Mouse (Mus musculus) CH12.LX (cell line): ENCODE results near the gene Gprin1. TPM values are rescaled to one million over a fixed set of nuclear protein-coding genes. Genes with fewer than 3 reads are reported as not detected.

Experiments used
- DNase-seq: peaks from one replicate; pipeline ENCODE4 v3.0.0-alpha.2; 2013; ENCODE audit errors: extremely low read depth
- H3K27ac ChIP-seq: 2 replicates; pipeline ENCODE4 v1.5.1; 2012; ENCODE audit warnings: low read depth, mild to moderate bottlenecking, control low read depth, moderate library complexity; ENCODE audit not compliant: insufficient read depth
- H3K27me3 ChIP-seq: replicated peaks from 2 replicates; pipeline ENCODE3; 2012; ENCODE audit warnings: inconsistent platforms
- H3K36me3 ChIP-seq, 2 experiments: replicated peaks in 1 of 2; 2 replicates each; pipeline versions ENCODE3 to v1.6.1; 2012; ENCODE audit warnings: inconsistent platforms in 1 of 2, low read length in 1 of 2, mild to moderate bottlenecking in 1 of 2, mixed read lengths in 1 of 2, moderate library complexity in 1 of 2; ENCODE audit not compliant: control insufficient read depth in 1 of 2, insufficient read depth in 1 of 2
- H3K4me1 ChIP-seq, 2 experiments: 2 replicates each; pipeline ENCODE4 v1.6.1; 2012; ENCODE audit warnings: inconsistent platforms in 1 of 2, moderate library complexity in 1 of 2; ENCODE audit not compliant: insufficient read depth in 2 of 2, control insufficient read depth in 1 of 2
- H3K4me2 ChIP-seq: 2 replicates; pipeline ENCODE4 v1.6.1; 2012; ENCODE audit warnings: low read depth, mild to moderate bottlenecking, control low read depth; ENCODE audit not compliant: poor library complexity, insufficient read depth, severe bottlenecking
- H3K4me3 ChIP-seq, 3 experiments: fragments of 150-350 bp in 1 of 3; sonication (generic) in 1 of 3; replicated peaks in 1 of 3; 2 replicates each; pipeline versions ENCODE3 to v1.5.1; 2011 to 2012; ENCODE audit warnings: low read depth in 2 of 3, low read length in 2 of 3, mild to moderate bottlenecking in 2 of 3, moderate library complexity in 2 of 3, control low read depth in 1 of 3, improper control_type of control experiment in 1 of 3, inconsistent platforms in 1 of 3, mixed read lengths in 1 of 3; ENCODE audit not compliant: poor library complexity in 1 of 3
- H3K79me2 ChIP-seq: replicated peaks from 2 replicates; pipeline ENCODE4 v1.6.1; 2012; ENCODE audit warnings: mild to moderate bottlenecking, moderate library complexity; ENCODE audit not compliant: control insufficient read depth, poor library complexity, insufficient read depth, severe bottlenecking; ENCODE audit errors: extremely low read depth
- H3K9ac ChIP-seq: 2 replicates; pipeline ENCODE4 v1.6.1; 2012; ENCODE audit warnings: low read depth, mild to moderate bottlenecking, control low read depth, moderate library complexity; ENCODE audit not compliant: insufficient read depth
- H3K9me3 ChIP-seq: replicated peaks from 2 replicates; pipeline ENCODE3; 2012; ENCODE audit warnings: low read length, inconsistent platforms, mixed read lengths
- BHLHE40 ChIP-seq: IDR thresholded peaks from 2 replicates; pipeline ENCODE4 v1.6.1; 2011; ENCODE audit warnings: mild to moderate bottlenecking, low read depth, low read length, improper control_type of control experiment
- CHD2 ChIP-seq: IDR thresholded peaks from 2 replicates; pipeline ENCODE4 v1.6.1; 2011; ENCODE audit warnings: low read length, improper control_type of control experiment
- CTCF ChIP-seq, 2 experiments: IDR thresholded peaks in 1 of 2; conservative IDR thresholded peaks in 1 of 2; 2 replicates each; pipeline ENCODE4 v1.5.1; 2011 to 2012; ENCODE audit warnings: low read depth in 2 of 2, low read length in 2 of 2, improper control_type of control experiment in 1 of 2, inconsistent platforms in 1 of 2, mild to moderate bottlenecking in 1 of 2, moderate library complexity in 1 of 2
- E2F4 ChIP-seq: IDR thresholded peaks from 2 replicates; pipeline ENCODE4 v1.6.1; 2011; ENCODE audit warnings: low read depth, low read length, improper control_type of control experiment; ENCODE audit not compliant: insufficient replicate concordance
- EP300 ChIP-seq: IDR thresholded peaks from 2 replicates; pipeline ENCODE4 v1.6.1; 2011; ENCODE audit warnings: low read length, improper control_type of control experiment
- HCFC1 ChIP-seq: IDR thresholded peaks from 2 replicates; pipeline ENCODE4 v1.6.1; 2012; ENCODE audit warnings: low read depth, mild to moderate bottlenecking, inconsistent platforms, low read length, improper control_type of control experiment
- IRF4 ChIP-seq: IDR thresholded peaks from 2 replicates; pipeline ENCODE4 v1.6.1; 2014; ENCODE audit warnings: low read depth, mild to moderate bottlenecking, inconsistent platforms, low read length, improper control_type of control experiment
- JUN ChIP-seq: IDR thresholded peaks from 2 replicates; pipeline ENCODE4 v1.6.1; 2011; ENCODE audit warnings: low read depth, mild to moderate bottlenecking, low read length, improper control_type of control experiment, moderate library complexity; ENCODE audit not compliant: insufficient read depth
- MAFK ChIP-seq: IDR thresholded peaks from 2 replicates; pipeline ENCODE4 v1.6.1; 2011; ENCODE audit warnings: low read length, improper control_type of control experiment; ENCODE audit not compliant: insufficient replicate concordance
- MAZ ChIP-seq: IDR thresholded peaks from 2 replicates; pipeline ENCODE4 v1.6.1; 2012; ENCODE audit warnings: low read depth, mild to moderate bottlenecking, inconsistent platforms, low read length, improper control_type of control experiment, moderate library complexity
- MYC ChIP-seq: IDR thresholded peaks from 2 replicates; pipeline ENCODE4 v1.6.1; 2011; ENCODE audit warnings: low read depth, mild to moderate bottlenecking, improper control_type of control experiment, low read length
- PAX5 ChIP-seq: IDR thresholded peaks from 2 replicates; pipeline ENCODE4 v1.6.1; 2012; ENCODE audit warnings: low read length, inconsistent platforms, mixed read lengths
- POLR2AphosphoS2 ChIP-seq: IDR thresholded peaks from 2 replicates; pipeline ENCODE4 v1.6.1; 2011; ENCODE audit warnings: low read depth, low read length, improper control_type of control experiment
- RAD21 ChIP-seq: IDR thresholded peaks from 2 replicates; pipeline ENCODE4 v1.6.1; 2011; ENCODE audit warnings: low read depth, mild to moderate bottlenecking, low read length, improper control_type of control experiment, moderate library complexity
- RCOR1 ChIP-seq: conservative IDR thresholded peaks from 2 replicates; pipeline ENCODE4 v1.6.1; 2012; ENCODE audit warnings: low read depth, mild to moderate bottlenecking, inconsistent platforms, low read length, improper control_type of control experiment
- SMC3 ChIP-seq: IDR thresholded peaks from 2 replicates; pipeline ENCODE4 v1.6.1; 2011; ENCODE audit warnings: low read depth, low read length, improper control_type of control experiment
- TCF12 ChIP-seq: IDR thresholded peaks from 2 replicates; pipeline ENCODE4 v1.6.1; 2014; ENCODE audit warnings: low read depth, mild to moderate bottlenecking, inconsistent platforms, low read length, improper control_type of control experiment
- UBTF ChIP-seq: IDR thresholded peaks from 2 replicates; pipeline ENCODE4 v1.6.1; 2012; ENCODE audit warnings: low read depth, mild to moderate bottlenecking, inconsistent platforms, low read length, improper control_type of control experiment, moderate library complexity
- USF1 ChIP-seq: IDR thresholded peaks from 2 replicates; pipeline ENCODE4 v1.6.1; 2014; ENCODE audit warnings: low read depth, mild to moderate bottlenecking, inconsistent platforms, low read length, improper control_type of control experiment
- USF2 ChIP-seq: conservative IDR thresholded peaks from 2 replicates; pipeline ENCODE4 v1.6.1; 2011; ENCODE audit warnings: low read depth, low read length, improper control_type of control experiment
- ZKSCAN1 ChIP-seq: IDR thresholded peaks from 2 replicates; pipeline ENCODE4 v1.6.1; 2012; ENCODE audit warnings: low read depth, inconsistent platforms, low read length, improper control_type of control experiment, borderline replicate concordance
- ZMIZ1 ChIP-seq: IDR thresholded peaks from 2 replicates; pipeline ENCODE4 v1.6.1; 2012; ENCODE audit warnings: low read depth, mild to moderate bottlenecking, inconsistent platforms, low read length, improper control_type of control experiment
- dilution Hi-C: fragments of 300-500 bp; cut with MboI; formaldehyde crosslinking; loops from 2 replicates; pipeline ENCODE4 v1.14.3; 2020; ENCODE audit warnings: low sequenced_read_pairs; ENCODE audit not compliant: extremely low pct_unique_long_range_greater_than_20kb, extremely low pct_ligation_motif_present
- in situ Hi-C: fragments of 300-500 bp; cut with MboI; formaldehyde crosslinking; loops from 3 replicates; pipeline ENCODE4 v1.14.3; 2019; ENCODE audit warnings: low sequenced_read_pairs, low pct_ligation_motif_present, low pct_unique_long_range_greater_than_20kb, mixed read lengths
- polyA plus RNA-seq: library from polyadenylated mRNA; unstranded; fragments of >175 nt; gene quantifications from 2 replicates; pipeline ENCODE4 v1.2.1, GENCODE M21; 2012; ENCODE audit warnings: low read depth; ENCODE audit not compliant: insufficient read length
- total RNA-seq, 2 experiments: library from RNA; depleted of rRNA; stranded (reverse); fragments of 300-350 nt in 1 of 2; fragments of >200 nt in 1 of 2; gene quantifications; 2 replicates each; pipeline ENCODE4 v1.2.3; 2012 to 2014

Gprin1 gene
- total RNA-seq (2012; rRNA removed) (not detected in 2 replicates), total RNA-seq (2014; rRNA removed) (not detected in 2 replicates), polyA plus RNA-seq (not detected in 2 replicates)

- Histone ChIP-seq H3K4me2 (no peak within 1 kb of the TSS), H3K79me2 (no peaks in the 10 kb centered on the region), H3K27me3 (peaks cover 56% of the 10 kb centered on the region), H3K9me3 (peaks cover 7% of the 10 kb centered on the region), H3K4me3 (no peak within 1 kb of the TSS), H3K9ac (no peak within 1 kb of the TSS), H3K36me3 (no peaks in the 10 kb centered on the region), H3K27ac (no peak within 1 kb of the TSS), H3K4me1 (no peaks in the 10 kb centered on the region)
- in situ Hi-C loops, result no loop called here
- TF ChIP-seq SMC3 (no peak), E2F4 (no peak), PAX5 (no peak), BHLHE40 (no peak), EP300 (no peak)
- DNase-seq, result no peak
- dilution Hi-C loops, result no loop called here
Measured at GRCm38 (mm10) chr13:54749864-54750411, at the start of gene Gprin1. Gene Gprin1, minus strand, starts transcription at chr13:54749874.

- Histone ChIP-seq H3K79me2 (no peaks in the 10 kb centered on the region), H3K4me2 (no peak overlapping the region), H3K36me3 (no peaks in the 10 kb centered on the region), H3K4me1 (no peaks in the 10 kb centered on the region), H3K27ac (no peak overlapping the region), H3K27me3 (peaks cover 82% of the 10 kb centered on the region), H3K9ac (no peak overlapping the region), H3K9me3 (peaks cover 6% of the 10 kb centered on the region), H3K4me3 (no peak overlapping the region)
- in situ Hi-C loops (loop anchor here (10.0 kb wide), 1 partner anchor 376 kb away; no protein-coding TSS in a partner anchor), dilution Hi-C loops (no loop called here)
- no peak for TF ChIP-seq MAFK
- TF ChIP-seq USF2, result no peak
- TF ChIP-seq USF1, result no peak
- TF ChIP-seq MAZ, result no peak
- no peak for TF ChIP-seq UBTF
- no peak for TF ChIP-seq CHD2
- no peak for TF ChIP-seq TCF12
- no peak for TF ChIP-seq ZMIZ1
- no peak for TF ChIP-seq RCOR1
- no peak for TF ChIP-seq MYC
- no peak for TF ChIP-seq CTCF (conservative IDR thresholded peaks at IDR 0.05 in 1 of 2, IDR thresholded peaks at IDR 0.05 in 1 of 2; ENCODE audit: low read depth in 2 of 2, low read length in 2 of 2)
- no peak for TF ChIP-seq ZKSCAN1
- TF ChIP-seq POLR2AphosphoS2, result no peak
- TF ChIP-seq RAD21, result no peak
- TF ChIP-seq HCFC1, result no peak
- no peak for TF ChIP-seq JUN
- TF ChIP-seq IRF4, result no peak
- no peak for DNase-seq
Measured at GRCm38 (mm10) chr13:54798740-54799139, 49.1 kb upstream of the Gprin1 start.
